Mouse (Mus musculus) c-Kit-negative CD71-positive TER-119-positive erythroid progenitor cells, embryonic 14.5 days (primary cell): ENCODE results near the gene Cercam.
"Not testable (repeated sequence)": the region's sequence is repeated elsewhere in the genome, so short reads cannot be mapped to it uniquely, and the experiment has no call there.

Source experiments
- DNase-seq: peaks from one replicate; pipeline ENCODE4 v3.0.0-alpha.2; 2013; ENCODE audit warnings: low read depth, low spot score

Cercam gene

GRCm38 (mm10) chr2:29853736-29854135 lies 15.2 kb upstream of the Cercam start:
- no peak for DNase-seq

- DNase-seq: no peak
Measured at GRCm38 (mm10) chr2:29855585-29856210, 13.3 kb upstream of the Cercam start.

GRCm38 (mm10) chr2:29856451-29857260 lies 12.3 kb upstream of the Cercam start:
- no peak for DNase-seq

GRCm38 (mm10) chr2:29857341-29857740 lies 11.6 kb upstream of the Cercam start:
- DNase-seq: no peak

GRCm38 (mm10) chr2:29857967-29858366 lies 11.0 kb upstream of the Cercam start:
- no peak for DNase-seq

GRCm38 (mm10) chr2:29858748-29859473 lies 10.1 kb upstream of the Cercam start:
- no peak for DNase-seq

- DNase-seq: no peak
Measured at GRCm38 (mm10) chr2:29865125-29865524, 3.8 kb upstream of the Cercam start.

GRCm38 (mm10) chr2:29869646-29870451 lies 885 bp downstream of the Cercam start:
- peak; percentile 77 for DNase-seq

GRCm38 (mm10) chr2:29872581-29873295 lies 3.8 kb downstream of the Cercam start:
- no peak for DNase-seq

- no peak for DNase-seq
Measured at GRCm38 (mm10) chr2:29873801-29874200, 4.8 kb downstream of the Cercam start.

- no peak for DNase-seq
Measured at GRCm38 (mm10) chr2:29878061-29878460, 9.1 kb downstream of the Cercam start.

- DNase-seq: no peak
Measured at GRCm38 (mm10) chr2:29879191-29879590, 10.2 kb downstream of the Cercam start.

- DNase-seq: no peak
Measured at GRCm38 (mm10) chr2:29879964-29880830, 11.2 kb downstream of the Cercam start.

GRCm38 (mm10) chr2:29886659-29887292 lies 17.8 kb downstream of the Cercam start:
- not testable (repeated sequence) for DNase-seq

GRCm38 (mm10) chr2:29889066-29889944 lies 20.3 kb downstream of the Cercam start, which contains the start of gene Odf2:
TSS of gene Odf2 (plus strand) at chr2:29889221.
- peak; percentile 99 for DNase-seq

- DNase-seq: peak; percentile 91
Measured at GRCm38 (mm10) chr2:29889991-29890833, 21.2 kb downstream of the Cercam start.

- DNase-seq: no peak
Measured at GRCm38 (mm10) chr2:29891773-29892172, 22.8 kb downstream of the Cercam start.
